Mouse (Mus musculus) left cerebral cortex, adult 8-10 months (tissue): ENCODE data around the gene Slc12a4. TPM values are rescaled to one million over a fixed set of nuclear protein-coding genes. Genes with fewer than 3 reads are reported as not detected.
"Not testable (repeated sequence)": the region's sequence is repeated elsewhere in the genome, so short reads cannot be mapped to it uniquely, and the experiment has no call there.

ENCODE experiments used
- DNase-seq, 2 experiments: peaks; one replicate each; pipeline ENCODE4 v3.0.0; 2022; ENCODE audit warnings: low spot score in 2 of 2
- total RNA-seq, 4 experiments: library from RNA; stranded (reverse); gene quantifications; 2 replicates each; pipeline ENCODE4 v1.2.4; 2022

The Slc12a4 gene
- 10 to 100 TPM; 18.8 to 23.8 (median 20.6) TPM for total RNA-seq

- no peak for DNase-seq
Observed at GRCm38 (mm10) chr8:105965905-105966341, at the start of gene Slc12a4. TSS of gene Slc12a4 (minus strand) at chr8:105966097.

GRCm38 (mm10) chr8:106012203-106012602, 46.3 kb upstream of the Slc12a4 start:
- DNase-seq = not testable (repeated sequence)

- DNase-seq = no peak
Observed at GRCm38 (mm10) chr8:106011643-106011986, 45.7 kb upstream of the Slc12a4 start, which contains the start of gene Ddx28. TSS of gene Ddx28 (minus strand) at chr8:106011882.

GRCm38 (mm10) chr8:106010748-106011642, 45.1 kb upstream of the Slc12a4 start:
- DNase-seq = peak; percentile 89 to 94

- DNase-seq = not testable (repeated sequence)
Observed at GRCm38 (mm10) chr8:106007891-106008290, 42.0 kb upstream of the Slc12a4 start.

GRCm38 (mm10) chr8:106007135-106007534, 41.2 kb upstream of the Slc12a4 start:
- no peak for DNase-seq

- no peak for DNase-seq
Observed at GRCm38 (mm10) chr8:106006413-106006812, 40.5 kb upstream of the Slc12a4 start.

- DNase-seq = no peak
Observed at GRCm38 (mm10) chr8:106005875-106006274, 40.0 kb upstream of the Slc12a4 start, which contains the start of gene Dpep2nb. TSS of gene Dpep2nb (minus strand) at chr8:106005975.

- DNase-seq = no peak
Observed at GRCm38 (mm10) chr8:106004538-106005207, 38.8 kb upstream of the Slc12a4 start.

GRCm38 (mm10) chr8:106001908-106002307, 36.0 kb upstream of the Slc12a4 start:
- DNase-seq = no peak

- DNase-seq = no peak
Observed at GRCm38 (mm10) chr8:105998971-105999370, 33.1 kb upstream of the Slc12a4 start.

GRCm38 (mm10) chr8:105996359-105996758, 30.5 kb upstream of the Slc12a4 start:
- no peak for DNase-seq

- no peak for DNase-seq
Observed at GRCm38 (mm10) chr8:105993226-105993625, 27.3 kb upstream of the Slc12a4 start.

- DNase-seq = no peak
Observed at GRCm38 (mm10) chr8:105992499-105992898, 26.6 kb upstream of the Slc12a4 start.

- no peak for DNase-seq
Observed at GRCm38 (mm10) chr8:105991546-105991945, 25.6 kb upstream of the Slc12a4 start.

- peak in 1 of 2 experiments; percentile 23 for DNase-seq
Observed at GRCm38 (mm10) chr8:105990856-105991387, 25.0 kb upstream of the Slc12a4 start, which contains the start of gene Dus2. TSS of gene Dus2 (plus strand) at chr8:105991337.

- no peak for DNase-seq
Observed at GRCm38 (mm10) chr8:105988546-105988945, 22.6 kb upstream of the Slc12a4 start.

GRCm38 (mm10) chr8:105983406-105983805, 17.5 kb upstream of the Slc12a4 start:
- not testable (repeated sequence) for DNase-seq

GRCm38 (mm10) chr8:105981146-105981545, 15.2 kb upstream of the Slc12a4 start:
- DNase-seq = no peak

GRCm38 (mm10) chr8:105979325-105979724, 13.4 kb upstream of the Slc12a4 start, which contains the start of gene Dpep3:
TSS of gene Dpep3 (minus strand) at chr8:105979429.
- no peak for DNase-seq

GRCm38 (mm10) chr8:105975363-105975762, 9.5 kb upstream of the Slc12a4 start:
- DNase-seq = no peak
